Mouse (Mus musculus) liver, embryonic 12.5 days (tissue): ENCODE data around the gene Aars. TPM values are rescaled to one million over a fixed set of nuclear protein-coding genes. Genes with fewer than 3 reads are reported as not detected.
A peak's percentile ranks its signal among the peaks of the same experiment; 100 is the strongest.
"Not testable (repeated sequence)": the region's sequence is repeated elsewhere in the genome, so short reads cannot be mapped to it uniquely, and the experiment has no call there.

Experiments used
- ATAC-seq: fragments of 200-750 bp; cut with Nextera tagmentation; 2 replicates; pipeline ENCODE4 v1.8.0; 2017; ENCODE audit warnings: moderate number of reproducible peaks, mild to moderate bottlenecking, moderate library complexity
- H3K27ac ChIP-seq: fragments of 300-500 bp; sonication (generic); 2 replicates; pipeline ENCODE4 v1.5.1; 2016; ENCODE audit warnings: mild to moderate bottlenecking
- H3K27me3 ChIP-seq: fragments of 300-500 bp; sonication (generic); replicated peaks from 2 replicates; pipeline ENCODE4 v1.6.1; 2016; ENCODE audit warnings: mild to moderate bottlenecking, moderate library complexity
- H3K36me3 ChIP-seq: fragments of 300-500 bp; sonication (generic); 2 replicates; pipeline ENCODE4 v1.6.1; 2016; ENCODE audit warnings: mild to moderate bottlenecking, moderate library complexity
- H3K4me1 ChIP-seq: fragments of 300-500 bp; sonication (generic); 2 replicates; pipeline ENCODE4 v1.6.1; 2016
- H3K4me2 ChIP-seq: fragments of 300-500 bp; sonication (generic); 2 replicates; pipeline ENCODE4 v1.6.1; 2016; ENCODE audit warnings: mild to moderate bottlenecking, moderate library complexity
- H3K4me3 ChIP-seq: fragments of 300-500 bp; sonication (generic); 2 replicates; pipeline ENCODE4 v1.5.1; 2016; ENCODE audit warnings: mild to moderate bottlenecking, moderate library complexity
- H3K9ac ChIP-seq: fragments of 300-500 bp; sonication (generic); 2 replicates; pipeline ENCODE4 v1.6.1; 2016; ENCODE audit warnings: mild to moderate bottlenecking, moderate library complexity
- H3K9me3 ChIP-seq: fragments of 300-500 bp; sonication (generic); replicated peaks from 2 replicates; pipeline ENCODE4 v1.6.1; 2016; ENCODE audit warnings: mild to moderate bottlenecking, moderate library complexity
- WGBS: fragments of 180-500 bp; shearing (Covaris S2); methylation state at CpG from one replicate; pipeline ENCODE4 v1.1.7; 2016; ENCODE audit not compliant: insufficient replicate concordance; 5-methylcytosine and 5-hydroxymethylcytosine counted together
- polyA plus RNA-seq: library from polyadenylated mRNA; unstranded; fragments of >200 nt; fragmentation: Nextera tagmentation; extraction: Ambion mirVana; gene quantifications from 2 replicates; pipeline ENCODE4 v1.2.1, GENCODE M21; 2016

Gene Aars
- polyA plus RNA-seq: 82.8 and 84.2 TPM in 2 replicates

- Histone ChIP-seq H3K9me3 (no peaks in the 10 kb centered on the region), H3K36me3 (peaks cover 26% of the 10 kb centered on the region), H3K4me2 (peak within 1 kb of the TSS; percentile 79), H3K9ac (peak within 1 kb of the TSS; percentile 95), H3K4me1 (peaks cover 45% of the 10 kb centered on the region), H3K27ac (peak within 1 kb of the TSS; percentile 91), H3K27me3 (peaks cover 7% of the 10 kb centered on the region; the same call in 1 of the 2 replicates), H3K4me3 (peak within 1 kb of the TSS; percentile 86)
- WGBS: 86% methylated on average over 7 of the region's 7 CpGs
- ATAC-seq: no peak
Measured at GRCm38 (mm10) chr8:111032916-111033315, at the start of gene Aars. TSS of gene Aars (plus strand) at chr8:111033144.

DNA sequence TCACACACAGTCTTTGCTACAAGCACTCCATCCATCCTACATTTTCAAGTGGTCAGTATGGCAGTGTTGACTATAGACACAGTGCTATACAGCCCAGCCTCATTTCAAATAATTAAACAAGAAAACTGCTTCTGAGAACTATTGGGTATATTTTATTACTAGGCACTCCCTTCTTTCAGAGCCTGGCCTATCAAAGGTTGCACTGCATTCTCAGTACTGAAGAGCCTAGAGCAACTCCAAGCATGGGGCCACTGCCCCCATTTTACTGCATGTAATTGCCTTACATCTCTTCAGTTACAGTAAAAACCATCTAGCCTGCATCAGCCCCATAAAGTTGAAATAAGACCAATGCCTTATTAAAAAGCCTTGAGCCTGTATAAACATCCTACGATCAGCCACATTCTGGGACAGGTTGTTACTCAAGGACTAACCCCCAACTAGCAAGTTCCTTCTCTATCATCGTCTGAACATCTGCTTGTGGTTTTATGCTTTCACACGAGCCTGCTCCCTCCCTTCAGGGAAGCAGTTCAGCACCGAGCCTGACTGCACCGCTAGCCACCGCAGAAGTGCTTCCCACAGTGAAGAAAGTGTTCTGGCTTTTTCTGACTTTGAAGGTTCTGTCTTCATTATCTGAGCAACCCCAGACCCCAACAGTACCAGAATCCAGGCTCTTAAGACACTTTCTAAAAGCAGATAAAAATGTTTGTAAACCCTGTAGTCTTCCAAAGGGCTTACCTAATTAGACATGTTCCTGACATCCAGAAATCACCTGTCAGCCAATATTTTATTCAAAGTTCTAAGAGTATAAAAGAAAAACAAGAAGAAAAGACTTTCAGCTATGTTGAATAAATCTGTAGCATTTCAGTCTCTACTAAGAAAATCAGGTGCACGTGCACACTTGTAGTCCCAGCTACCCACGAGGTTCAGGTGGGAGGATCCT, 44.9 kb upstream of the Aars start:
- Histone ChIP-seq H3K4me1 (peaks cover 46% of the 10 kb centered on the region), H3K27ac (peak overlapping the region; percentile 75), H3K4me3 (peak overlapping the region; percentile 3; the same call in 1 of the 2 replicates), H3K4me2 (peak overlapping the region; percentile 45), H3K9ac (peak overlapping the region; percentile 48; the same call in 1 of the 2 replicates), H3K27me3 (no peaks in the 10 kb centered on the region), H3K9me3 (no peaks in the 10 kb centered on the region), H3K36me3 (peaks cover 96% of the 10 kb centered on the region)
- WGBS: 11% methylated on average over 8 of the region's 8 CpGs
- ATAC-seq: peak; percentile 95

DNA sequence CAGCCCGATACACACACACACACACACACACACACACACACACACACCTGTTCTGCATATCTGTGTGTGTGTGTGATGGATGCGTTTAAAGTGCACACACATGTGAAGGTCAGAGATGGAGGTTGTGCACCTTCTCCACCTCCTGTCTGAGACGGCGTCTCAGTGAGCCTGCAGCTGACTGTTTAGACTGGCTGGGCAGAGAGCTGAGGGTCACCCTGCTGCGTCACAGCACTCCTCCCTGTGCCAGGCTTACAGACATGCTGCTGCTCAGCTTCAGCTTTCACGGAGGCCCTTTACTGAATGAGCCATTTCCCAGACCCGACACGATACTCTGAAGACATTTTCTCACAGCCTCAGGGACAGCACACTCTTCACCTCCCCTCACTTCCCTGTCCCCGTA, 42.9 kb upstream of the Aars start:
- Histone ChIP-seq H3K4me3 (no peak overlapping the region), H3K4me2 (no peak overlapping the region), H3K4me1 (peaks cover 61% of the 10 kb centered on the region), H3K27me3 (no peaks in the 10 kb centered on the region), H3K9me3 (no peaks in the 10 kb centered on the region), H3K27ac (peak overlapping the region; percentile 34), H3K36me3 (peaks cover 93% of the 10 kb centered on the region), H3K9ac (0 out of 2 replicates have a peak overlapping the region, but pooled peaks have one; percentile 17)
- ATAC-seq: no peak
- WGBS: 79% methylated on average over 9 of the region's 9 CpGs

DNA sequence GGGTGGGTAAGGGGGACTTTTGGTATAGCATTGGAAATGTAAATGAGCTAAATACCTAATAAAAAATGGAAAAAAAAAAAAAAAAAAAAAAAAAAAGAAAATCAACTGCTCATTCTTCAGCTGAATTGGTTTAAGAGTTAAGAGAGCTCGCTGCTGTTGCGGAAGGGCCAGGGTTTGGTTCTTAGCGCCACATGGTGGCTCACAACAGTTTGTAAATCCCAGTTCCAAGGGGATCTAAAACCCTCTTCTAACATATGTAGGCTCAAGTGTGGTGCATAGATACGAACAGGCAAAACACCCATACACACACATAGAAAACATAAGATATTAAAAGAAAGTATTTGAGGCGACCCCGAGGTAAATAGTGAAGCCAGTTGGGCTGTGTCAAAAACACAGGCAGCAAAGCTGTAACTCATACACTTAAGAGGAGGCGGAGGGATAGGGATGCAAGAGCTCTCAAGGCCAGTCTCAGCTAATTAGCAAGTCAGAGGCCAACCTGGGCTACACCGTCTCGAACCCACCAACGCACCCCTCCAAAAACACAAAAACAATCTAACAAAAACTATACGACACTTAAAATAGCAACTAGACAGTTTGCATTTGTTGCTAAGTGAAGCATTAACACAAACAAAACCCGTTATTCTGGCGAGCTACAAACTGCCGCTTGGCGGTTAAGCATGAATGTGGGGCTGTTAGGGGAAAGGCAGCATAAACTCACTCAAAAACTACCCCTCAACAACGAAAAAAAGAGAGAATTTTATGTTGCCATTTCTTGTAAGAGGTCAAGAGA, 36.1 kb upstream of the Aars start:
- Histone ChIP-seq H3K27me3 (no peaks in the 10 kb centered on the region), H3K4me1 (peaks cover 46% of the 10 kb centered on the region), H3K9ac (peak overlapping the region; percentile 86), H3K4me3 (peak overlapping the region; percentile 94), H3K4me2 (peak overlapping the region; percentile 80), H3K36me3 (peaks cover 37% of the 10 kb centered on the region), H3K27ac (peak overlapping the region; percentile 91), H3K9me3 (no peaks in the 10 kb centered on the region)
- WGBS: 26% methylated on average over 16 of the region's 16 CpGs
- no peak for ATAC-seq

DNA sequence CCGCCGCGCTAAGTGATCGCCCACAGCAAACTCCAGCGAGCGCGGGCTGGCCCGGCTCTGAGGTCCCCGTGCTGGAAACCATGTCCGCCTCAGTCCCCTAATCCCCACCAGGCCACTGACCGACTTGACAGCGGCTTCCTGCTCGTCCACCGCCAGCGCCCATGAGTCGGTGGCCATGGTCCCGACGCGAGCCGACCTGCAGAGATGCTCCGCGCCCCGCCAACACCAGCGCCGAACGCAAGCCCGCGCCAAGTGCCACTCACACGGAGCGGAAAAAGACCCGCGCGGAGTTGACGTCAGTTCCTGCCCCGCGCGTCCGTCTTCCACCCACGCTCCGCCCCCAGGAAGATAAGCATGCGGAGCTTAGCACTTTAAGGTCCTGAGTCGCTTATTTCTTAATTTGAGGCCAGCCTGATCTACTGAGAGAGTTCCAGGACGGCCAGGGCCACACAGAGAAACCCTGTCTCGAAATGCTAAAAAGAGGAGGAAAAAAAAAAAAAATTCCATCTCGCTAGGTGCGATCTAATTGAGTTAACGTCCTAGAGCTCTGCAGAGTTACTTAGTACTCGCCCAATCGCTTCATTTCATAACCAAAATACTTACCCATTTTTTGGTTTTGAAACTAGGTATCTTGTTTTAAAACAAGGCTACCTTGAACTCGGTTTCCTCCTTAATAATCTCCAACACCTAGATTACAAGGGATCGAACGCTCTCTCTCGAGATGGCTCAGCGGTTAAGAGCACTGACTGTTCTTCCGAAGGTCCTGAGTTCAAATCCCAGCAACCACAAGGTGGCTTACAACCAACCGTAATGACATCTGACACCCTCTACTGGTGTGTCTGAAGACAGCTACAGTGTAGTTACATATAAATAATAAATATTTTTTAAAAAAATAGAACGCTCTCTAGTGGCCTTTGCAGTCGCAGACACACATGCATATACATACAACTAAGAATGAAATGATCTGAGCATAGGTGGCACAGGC, 35.1 kb upstream of the Aars start, which contains the start of gene Ddx19a:
Gene Ddx19a, minus strand, starts transcription at position 254 of the 985 bp plus-strand sequence.
- peak within 1 kb of the TSS; percentile 91 for H3K27ac ChIP-seq
- peaks cover 40% of the 10 kb centered on the region for H3K4me1 ChIP-seq
- peak; percentile 93 for ATAC-seq
- H3K9ac ChIP-seq: peak within 1 kb of the TSS; percentile 86
- peaks cover 27% of the 10 kb centered on the region for H3K36me3 ChIP-seq
- 4% methylated on average over 58 of the region's 58 CpGs for WGBS
- peak within 1 kb of the TSS; percentile 94 for H3K4me3 ChIP-seq
- peak within 1 kb of the TSS; percentile 80 for H3K4me2 ChIP-seq
- no peaks in the 10 kb centered on the region for H3K27me3 ChIP-seq
- no peaks in the 10 kb centered on the region for H3K9me3 ChIP-seq

- not testable (repeated sequence) for H3K4me2 ChIP-seq, H3K4me1 ChIP-seq, H3K27ac ChIP-seq, H3K27me3 ChIP-seq, ATAC-seq, H3K9ac ChIP-seq, H3K4me3 ChIP-seq, H3K9me3 ChIP-seq
- 80% methylated on average over 9 of the region's 10 CpGs for WGBS
- peaks cover 58% of the 10 kb centered on the region for H3K36me3 ChIP-seq
Measured at GRCm38 (mm10) chr8:111010230-111010991, 22.5 kb upstream of the Aars start.

DNA sequence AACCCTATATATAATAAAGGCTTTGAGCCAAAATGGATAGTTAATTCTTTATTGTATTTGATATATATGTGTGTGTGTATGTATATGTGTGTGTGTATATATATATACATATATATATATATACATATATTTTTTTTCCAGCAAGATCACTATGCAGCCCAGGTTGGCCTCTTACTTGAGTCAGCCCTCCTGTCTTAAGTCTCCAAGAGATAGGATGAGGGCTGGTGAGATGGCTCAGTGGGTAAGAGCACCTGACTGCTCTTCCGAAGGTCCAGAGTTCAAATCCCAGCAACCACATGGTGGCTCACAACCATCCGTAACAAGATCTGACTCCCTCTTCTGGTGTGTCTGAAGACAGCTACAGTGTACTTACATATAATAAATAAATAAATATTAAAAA, 6.3 kb upstream of the Aars start:
- not testable (repeated sequence) for H3K27ac ChIP-seq, H3K9me3 ChIP-seq, ATAC-seq, H3K4me2 ChIP-seq, H3K4me3 ChIP-seq, H3K36me3 ChIP-seq, H3K27me3 ChIP-seq, H3K9ac ChIP-seq
- peaks cover 27% of the 10 kb centered on the region for H3K4me1 ChIP-seq
- WGBS: 68% methylated on average over 2 of the region's 2 CpGs

DNA sequence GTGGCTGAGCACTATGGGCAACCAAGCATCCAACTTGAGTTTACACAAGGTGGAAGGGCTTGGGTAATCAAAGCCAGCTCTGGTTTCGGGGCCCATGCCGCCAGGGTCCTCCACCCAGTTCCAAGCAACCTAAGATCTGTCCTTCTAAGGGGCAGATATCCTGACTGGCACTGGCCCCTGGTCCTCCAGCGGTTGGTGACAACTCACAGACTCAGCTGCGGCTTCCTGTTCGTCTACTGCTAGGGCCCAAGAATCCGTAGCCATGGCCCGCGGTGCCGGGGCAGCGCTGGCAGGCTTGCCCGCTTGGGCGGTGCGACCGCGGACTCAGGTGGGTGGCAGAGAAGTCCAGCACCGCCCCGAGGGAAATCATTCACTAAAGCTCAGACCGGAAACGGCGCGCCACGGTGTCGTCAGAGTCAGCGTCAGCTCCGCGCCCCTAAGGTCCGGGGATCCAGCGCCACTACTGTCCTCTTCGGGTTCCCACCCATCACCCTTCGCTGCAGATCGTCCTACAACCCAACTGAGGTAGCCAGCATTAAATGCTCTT, 5.5 kb upstream of the Aars start:
- Histone ChIP-seq H3K4me1 (peaks cover 27% of the 10 kb centered on the region), H3K27me3 (peaks cover 7% of the 10 kb centered on the region; the same call in 1 of the 2 replicates), H3K36me3 (no peaks in the 10 kb centered on the region), H3K4me3 (peak overlapping the region; percentile 83), H3K9me3 (no peaks in the 10 kb centered on the region), H3K9ac (peak overlapping the region; percentile 86), H3K27ac (peak overlapping the region; percentile 78), H3K4me2 (peak overlapping the region; percentile 93)
- WGBS: under 1% methylated on average over 31 of the region's 31 CpGs
- ATAC-seq: peak; percentile 95

GRCm38 (mm10) chr8:111029589-111029988, 3.4 kb upstream of the Aars start:
- Histone ChIP-seq H3K4me2 (peak overlapping the region; percentile 69), H3K27me3 (peaks cover 7% of the 10 kb centered on the region; the same call in 1 of the 2 replicates), H3K9ac (peak overlapping the region; percentile 39; the same call in 1 of the 2 replicates), H3K4me1 (peaks cover 36% of the 10 kb centered on the region), H3K9me3 (no peaks in the 10 kb centered on the region), H3K36me3 (no peaks in the 10 kb centered on the region), H3K4me3 (peak overlapping the region; percentile 43), H3K27ac (no peak overlapping the region)
- 19% methylated on average over 4 of the region's 4 CpGs for WGBS
- ATAC-seq: no peak

GRCm38 (mm10) chr8:111030045-111030444, 2.9 kb upstream of the Aars start:
- Histone ChIP-seq H3K27me3 (peaks cover 7% of the 10 kb centered on the region; the same call in 1 of the 2 replicates), H3K4me2 (peak overlapping the region; percentile 69), H3K9me3 (no peaks in the 10 kb centered on the region), H3K4me1 (peaks cover 41% of the 10 kb centered on the region), H3K9ac (peak overlapping the region; percentile 39; the same call in 1 of the 2 replicates), H3K4me3 (peak overlapping the region; percentile 43), H3K36me3 (no peaks in the 10 kb centered on the region), H3K27ac (no peak overlapping the region)
- no peak for ATAC-seq
- whole genome bisulfite sequencing: 71% methylated on average over 6 of the region's 6 CpGs
